Mouse (Mus musculus): Measurements from ENCODE around the gene Bcl11b. TPM values are rescaled to one million over a fixed set of nuclear protein-coding genes. Genes with fewer than 3 reads are reported as not detected.
A peak's percentile ranks its signal among the peaks of the same experiment; 100 is the strongest.

Gene Bcl11b
- polyA plus RNA-seq (2017; shearing (Covaris generic)): 10 to 100 TPM; 40.0 to 41.6 TPM

- ATAC-seq: peak; percentile 1
Measured at GRCm38 (mm10) chr12:108003483-108003882, at the start of gene Bcl11b. Gene Bcl11b, minus strand, starts transcription at chr12:108003602.

- ATAC-seq: no peak
Measured at GRCm38 (mm10) chr12:108050996-108051395, 47.6 kb upstream of the Bcl11b start.

- ATAC-seq: no peak
Measured at GRCm38 (mm10) chr12:108049625-108050024, 46.2 kb upstream of the Bcl11b start.

- no peak for ATAC-seq
Measured at GRCm38 (mm10) chr12:108042239-108042571, 38.8 kb upstream of the Bcl11b start.

GRCm38 (mm10) chr12:108041571-108042238, 38.3 kb upstream of the Bcl11b start:
- no peak for ATAC-seq

GRCm38 (mm10) chr12:108037446-108037845, 34.0 kb upstream of the Bcl11b start:
- no peak for ATAC-seq

GRCm38 (mm10) chr12:108035412-108036078, 32.1 kb upstream of the Bcl11b start:
- no peak for ATAC-seq

GRCm38 (mm10) chr12:108022835-108023615, 19.6 kb upstream of the Bcl11b start:
- peak; percentile 88 for ATAC-seq

- no peak for ATAC-seq
Measured at GRCm38 (mm10) chr12:108012003-108012402, 8.6 kb upstream of the Bcl11b start.

GRCm38 (mm10) chr12:108010346-108010745, 6.9 kb upstream of the Bcl11b start:
- ATAC-seq: no peak

GRCm38 (mm10) chr12:108009156-108009555, 5.8 kb upstream of the Bcl11b start:
- no peak for ATAC-seq

GRCm38 (mm10) chr12:108005816-108006626, 2.6 kb upstream of the Bcl11b start:
- peak; percentile 9 for ATAC-seq

- ATAC-seq: no peak
Measured at GRCm38 (mm10) chr12:108005488-108005800, 2.0 kb upstream of the Bcl11b start.

GRCm38 (mm10) chr12:108004701-108005487, 1.5 kb upstream of the Bcl11b start:
- ATAC-seq: no peak

GRCm38 (mm10) chr12:108003928-108004327, 526 bp upstream of the Bcl11b start:
- ATAC-seq: peak; percentile 87

GRCm38 (mm10) chr12:108002436-108003189, 789 bp downstream of the Bcl11b start:
- ATAC-seq: no peak

- ATAC-seq: peak; percentile 12
Measured at GRCm38 (mm10) chr12:108001652-108002340, 1.6 kb downstream of the Bcl11b start.

- no peak for ATAC-seq
Measured at GRCm38 (mm10) chr12:108000715-108001080, 2.7 kb downstream of the Bcl11b start.

GRCm38 (mm10) chr12:107999751-108000714, 3.4 kb downstream of the Bcl11b start:
- no peak for ATAC-seq

Data from CD4-positive, CD25-positive, alpha-beta regulatory T cell, adult 4 months (primary cell).